Mouse (Mus musculus) T-helper 17 cell (primary cell): ENCODE measurements around the gene Fgfr4.
"Not testable (repeated sequence)": the region's sequence is repeated elsewhere in the genome, so short reads cannot be mapped to it uniquely, and the experiment has no call there.

Experiments used
- in situ Hi-C, 2 experiments: fragments of 300-600 bp; cut with MboI, MseI; formaldehyde crosslinking; loops; 1 replicate in 1 of 2; 2 replicates in 1 of 2; pipeline ENCODE4 v1.15.1; 2025; ENCODE audit warnings: high pct_unique_total_duplicates in 2 of 2

Gene Fgfr4

GRCm38 (mm10) chr13:55171517-55172335 lies 19.3 kb downstream of the Fgfr4 start:
- in situ Hi-C loops, result loop anchor here in 1 of 2 experiments (5.0 kb wide), 1 partner anchor 374 kb away; no protein-coding TSS in a partner anchor

- in situ Hi-C loops, result loop anchor here in 1 of 2 experiments (5.0 kb wide), 1 partner anchor 375 kb away; no protein-coding TSS in a partner anchor
Measured at GRCm38 (mm10) chr13:55172336-55172770, 19.9 kb downstream of the Fgfr4 start.

- in situ Hi-C loops, result loop anchor here in 1 of 2 experiments (5.0 kb wide), 1 partner anchor 377 kb away; no protein-coding TSS in a partner anchor
Measured at GRCm38 (mm10) chr13:55174347-55174746, 21.9 kb downstream of the Fgfr4 start.

- in situ Hi-C loops, result no loop called here
Measured at GRCm38 (mm10) chr13:55176265-55176664, 23.8 kb downstream of the Fgfr4 start.

- in situ Hi-C loops, result no loop called here
Measured at GRCm38 (mm10) chr13:55177903-55178496, 25.6 kb downstream of the Fgfr4 start.

- in situ Hi-C loops, result no loop called here
Measured at GRCm38 (mm10) chr13:55178556-55178955, 26.1 kb downstream of the Fgfr4 start.

GRCm38 (mm10) chr13:55179591-55179990 lies 27.2 kb downstream of the Fgfr4 start:
- in situ Hi-C loops, result no loop called here

GRCm38 (mm10) chr13:55181786-55182172 lies 29.3 kb downstream of the Fgfr4 start:
- in situ Hi-C loops, result loop anchor here in 1 of 2 experiments (5.0 kb wide), 1 partner anchor 384 kb away; no protein-coding TSS in a partner anchor

- in situ Hi-C loops, result loop anchor here in 1 of 2 experiments (5.0 kb wide), 1 partner anchor 385 kb away; no protein-coding TSS in a partner anchor
Measured at GRCm38 (mm10) chr13:55182173-55182894, 29.9 kb downstream of the Fgfr4 start.

GRCm38 (mm10) chr13:55183382-55183781 lies 30.9 kb downstream of the Fgfr4 start:
- in situ Hi-C loops, result loop anchor here in 1 of 2 experiments (5.0 kb wide), 1 partner anchor 386 kb away; no protein-coding TSS in a partner anchor

- in situ Hi-C loops, result not testable (repeated sequence)
Measured at GRCm38 (mm10) chr13:55187062-55187461, 34.6 kb downstream of the Fgfr4 start.

GRCm38 (mm10) chr13:55189531-55190107 lies 37.2 kb downstream of the Fgfr4 start:
- in situ Hi-C loops, result no loop called here

- in situ Hi-C loops, result no loop called here
Measured at GRCm38 (mm10) chr13:55190121-55190868, 37.9 kb downstream of the Fgfr4 start.

GRCm38 (mm10) chr13:55191535-55191934 lies 39.1 kb downstream of the Fgfr4 start:
- in situ Hi-C loops, result no loop called here

- in situ Hi-C loops, result not testable (repeated sequence)
Measured at GRCm38 (mm10) chr13:55202758-55203157, 50.3 kb downstream of the Fgfr4 start.

- in situ Hi-C loops, result no loop called here
Measured at GRCm38 (mm10) chr13:55203740-55204139, 51.3 kb downstream of the Fgfr4 start.

GRCm38 (mm10) chr13:55204667-55205389 lies 52.4 kb downstream of the Fgfr4 start:
- in situ Hi-C loops, result no loop called here

GRCm38 (mm10) chr13:55205448-55206205 lies 53.2 kb downstream of the Fgfr4 start:
- in situ Hi-C loops, result no loop called here
